Mouse (Mus musculus) neural tube, embryonic 11.5 days (tissue): ENCODE measurements at regions not wholly inside any gene's neighbourhood (a gene's known extent, or its start where the extent isn't known, plus 50 kb on each side); places are given as distances from the start of the nearest gene placed in this dataset.

Experiments used
- ATAC-seq: fragments of 200-750 bp; cut with Nextera tagmentation; 2 replicates; pipeline ENCODE4 v1.8.0; 2017; ENCODE audit warnings: moderate number of reproducible peaks, mild to moderate bottlenecking, moderate TSS enrichment, moderate library complexity; ENCODE audit not compliant: insufficient read depth, low FRiP score, low TSS enrichment
- DNase-seq: peaks from one replicate; pipeline ENCODE4 v3.0.0-alpha.2; 2015; ENCODE audit warnings: low spot score
- H3K27ac ChIP-seq: fragments of 300-500 bp; sonication (generic); 2 replicates; pipeline ENCODE4 v1.5.1; 2014; ENCODE audit warnings: low read depth, mild to moderate bottlenecking, low read length
- H3K27me3 ChIP-seq: fragments of 300-500 bp; sonication (generic); 2 replicates; pipeline ENCODE4 v1.6.1; 2014; ENCODE audit warnings: mild to moderate bottlenecking, low read length, mixed read lengths; ENCODE audit not compliant: control insufficient read depth, insufficient read depth
- H3K36me3 ChIP-seq: fragments of 300-500 bp; sonication (generic); 2 replicates; pipeline ENCODE4 v1.6.1; 2014; ENCODE audit warnings: mild to moderate bottlenecking, low read length, moderate library complexity, mixed read lengths; ENCODE audit not compliant: control insufficient read depth, insufficient read depth
- H3K4me1 ChIP-seq: fragments of 300-500 bp; sonication (generic); 2 replicates; pipeline ENCODE4 v1.6.1; 2014; ENCODE audit warnings: low read length, mixed read lengths; ENCODE audit not compliant: control insufficient read depth, insufficient read depth
- H3K4me2 ChIP-seq: fragments of 300-500 bp; sonication (generic); 2 replicates; pipeline ENCODE4 v1.6.1; 2014; ENCODE audit warnings: low read depth, mild to moderate bottlenecking, moderate library complexity
- H3K4me3 ChIP-seq: fragments of 300-500 bp; sonication (generic); 2 replicates; pipeline ENCODE4 v1.5.1; 2014; ENCODE audit warnings: low read depth, low read length
- H3K9ac ChIP-seq: fragments of 300-500 bp; sonication (generic); 2 replicates; pipeline ENCODE4 v1.6.1; 2014; ENCODE audit warnings: mild to moderate bottlenecking, low read length
- H3K9me3 ChIP-seq: fragments of 300-500 bp; sonication (generic); 2 replicates; pipeline ENCODE4 v1.6.1; 2016; ENCODE audit warnings: low read length; ENCODE audit not compliant: control insufficient read depth
- WGBS: fragments of 180-500 bp; shearing (Covaris S2); extraction: QIAGEN DNeasy Blood & Tissue Kit; methylation state at CpG from one replicate; pipeline ENCODE4 v1.1.7; 2014; 5-methylcytosine and 5-hydroxymethylcytosine counted together

DNA sequence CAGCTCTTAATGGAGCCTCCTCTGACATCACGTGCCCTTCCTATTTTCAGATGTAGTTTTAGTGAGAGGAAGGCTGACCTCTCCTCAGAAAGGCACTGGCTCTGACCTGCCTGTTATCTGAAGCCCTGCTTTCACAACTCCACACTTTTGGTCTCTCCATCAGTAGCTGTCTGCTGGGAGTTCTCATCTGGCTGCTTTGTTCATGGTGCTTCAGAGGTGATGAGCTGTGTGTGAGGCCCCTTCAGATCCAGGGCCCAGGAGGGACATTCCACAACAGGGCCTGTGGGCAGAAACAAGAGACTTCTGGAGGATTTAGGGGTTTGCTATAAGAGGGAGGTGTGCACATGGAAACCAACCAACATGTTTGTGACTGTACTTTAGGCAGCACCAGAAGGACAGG, 50.8 kb upstream of the Fhl2 start:
- Histone ChIP-seq H3K27ac (no peak overlapping the region), H3K4me3 (no peak overlapping the region), H3K27me3 (no peaks in the 10 kb centered on the region), H3K9me3 (no peaks in the 10 kb centered on the region), H3K4me2 (no peak overlapping the region), H3K9ac (no peak overlapping the region), H3K4me1 (no peaks in the 10 kb centered on the region), H3K36me3 (no peaks in the 10 kb centered on the region)
- WGBS, result 80% methylated on average over 1 of the region's 1 CpGs
- ATAC-seq, result no peak
- DNase-seq, result no peak

- Histone ChIP-seq H3K27me3 (no peaks in the 10 kb centered on the region), H3K4me3 (no peak overlapping the region), H3K36me3 (no peaks in the 10 kb centered on the region), H3K9me3 (no peaks in the 10 kb centered on the region), H3K4me1 (no peaks in the 10 kb centered on the region), H3K27ac (no peak overlapping the region), H3K4me2 (no peak overlapping the region), H3K9ac (no peak overlapping the region)
- DNase-seq (no peak), ATAC-seq (no peak)
- WGBS, result 77% methylated on average over 6 of the region's 6 CpGs
Observed at GRCm38 (mm10) chr1:43250281-43250680, 53.5 kb upstream of the Fhl2 start.

DNA sequence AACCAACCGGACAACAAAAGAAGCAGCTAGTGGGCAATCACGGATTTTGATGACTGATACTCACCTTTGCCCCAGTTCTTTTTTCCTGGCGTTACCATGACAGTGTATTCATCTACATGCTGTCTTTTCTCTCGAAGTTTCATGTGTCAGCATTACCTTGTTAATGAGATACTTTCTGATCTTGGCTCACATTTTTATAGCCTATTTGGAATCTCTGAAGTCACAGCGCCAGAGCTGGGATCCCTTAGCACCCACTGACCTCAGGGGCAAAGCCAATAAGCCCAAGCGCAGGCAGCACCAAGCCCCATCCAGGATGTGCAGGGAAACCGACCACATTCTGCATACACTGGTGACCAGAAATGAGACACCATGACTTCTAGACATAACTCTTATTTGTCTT, 54.6 kb upstream of the Fhl2 start:
- H3K9ac ChIP-seq, result no peak overlapping the region
- no peak overlapping the region for H3K4me3 ChIP-seq
- H3K4me1 ChIP-seq, result no peaks in the 10 kb centered on the region
- no peak overlapping the region for H3K27ac ChIP-seq
- no peaks in the 10 kb centered on the region for H3K36me3 ChIP-seq
- no peak for ATAC-seq
- no peaks in the 10 kb centered on the region for H3K27me3 ChIP-seq
- no peaks in the 10 kb centered on the region for H3K9me3 ChIP-seq
- 81% methylated on average over 7 of the region's 7 CpGs for WGBS
- DNase-seq, result no peak
- H3K4me2 ChIP-seq, result no peak overlapping the region

GRCm38 (mm10) chr1:43254129-43254528, 57.3 kb upstream of the Fhl2 start:
- no peak overlapping the region for H3K4me3 ChIP-seq
- no peaks in the 10 kb centered on the region for H3K4me1 ChIP-seq
- 91% methylated on average over 1 of the region's 1 CpGs for WGBS
- H3K4me2 ChIP-seq, result no peak overlapping the region
- DNase-seq, result no peak
- H3K9me3 ChIP-seq, result no peaks in the 10 kb centered on the region
- H3K9ac ChIP-seq, result no peak overlapping the region
- no peaks in the 10 kb centered on the region for H3K27me3 ChIP-seq
- H3K36me3 ChIP-seq, result no peaks in the 10 kb centered on the region
- no peak for ATAC-seq
- H3K27ac ChIP-seq, result no peak overlapping the region

DNA sequence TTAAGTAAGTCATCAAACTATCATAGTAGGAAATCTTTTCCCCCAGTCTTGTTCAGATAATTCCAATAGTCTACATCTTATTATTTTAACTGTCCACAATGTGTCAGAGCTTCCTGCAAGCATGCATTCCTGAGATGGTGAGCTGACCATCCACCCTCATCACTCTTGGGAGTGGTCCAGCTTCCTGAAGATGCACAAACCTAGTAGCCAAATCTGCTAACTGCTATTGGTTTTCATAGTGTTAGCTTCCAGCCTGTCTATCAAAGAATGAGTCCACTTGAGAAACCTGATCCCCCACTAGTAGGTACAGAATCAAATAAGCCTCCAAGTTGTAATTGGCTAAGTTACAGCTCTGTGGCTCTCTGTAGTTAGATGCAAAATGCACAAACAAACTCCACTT, 59.3 kb upstream of the Fhl2 start:
- Histone ChIP-seq H3K36me3 (no peaks in the 10 kb centered on the region), H3K4me2 (no peak overlapping the region), H3K4me3 (no peak overlapping the region), H3K4me1 (no peaks in the 10 kb centered on the region), H3K27ac (no peak overlapping the region), H3K9me3 (no peaks in the 10 kb centered on the region), H3K9ac (no peak overlapping the region), H3K27me3 (no peaks in the 10 kb centered on the region)
- ATAC-seq (no peak), DNase-seq (no peak)

DNA sequence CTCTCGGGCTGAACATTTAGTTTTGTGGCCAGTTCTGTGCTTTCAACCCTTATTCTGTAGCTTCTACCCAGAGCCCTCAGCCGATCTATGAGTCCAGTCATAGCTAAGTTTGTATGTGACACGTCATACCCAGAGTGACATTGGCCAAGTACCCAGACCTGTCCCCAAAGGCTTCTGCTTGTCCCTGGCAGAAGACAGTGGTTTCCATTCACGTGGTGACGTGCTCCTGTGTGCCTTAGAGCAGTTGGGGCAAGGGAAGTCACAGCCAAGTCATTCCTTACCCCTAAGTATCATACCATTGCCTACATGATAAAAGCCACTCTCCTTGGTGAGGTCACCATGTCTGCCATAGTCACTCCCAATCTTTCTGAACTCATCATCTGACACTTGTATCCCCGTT, 61.1 kb upstream of the Fhl2 start:
- Histone ChIP-seq H3K27ac (no peak overlapping the region), H3K4me1 (no peaks in the 10 kb centered on the region), H3K36me3 (no peaks in the 10 kb centered on the region), H3K27me3 (no peaks in the 10 kb centered on the region), H3K9ac (no peak overlapping the region), H3K9me3 (no peaks in the 10 kb centered on the region), H3K4me3 (no peak overlapping the region), H3K4me2 (no peak overlapping the region)
- no peak for ATAC-seq
- DNase-seq, result no peak
- WGBS, result 81% methylated on average over 6 of the region's 6 CpGs

DNA sequence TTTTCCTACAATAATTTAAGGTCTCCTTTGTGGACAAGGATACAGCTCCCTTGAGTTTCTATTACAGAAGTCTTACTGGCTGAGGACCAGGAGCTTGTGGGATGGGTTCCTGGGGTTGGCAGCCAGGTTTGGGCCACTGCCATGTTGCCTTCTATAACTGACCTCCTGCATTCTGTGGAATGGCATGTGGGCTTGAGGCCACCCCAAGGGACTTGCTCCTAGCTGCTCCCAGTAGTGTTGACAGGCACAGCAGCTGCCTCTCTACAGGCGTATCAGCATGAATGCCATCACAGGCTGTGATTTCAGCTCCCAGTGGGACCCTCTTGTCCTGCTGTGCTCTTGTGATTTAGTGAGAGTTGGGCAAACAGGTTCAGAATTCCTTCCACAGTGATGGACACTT, 63.1 kb upstream of the Fhl2 start:
- Histone ChIP-seq H3K27ac (no peak overlapping the region), H3K4me3 (no peak overlapping the region), H3K9ac (no peak overlapping the region), H3K4me2 (no peak overlapping the region), H3K27me3 (no peaks in the 10 kb centered on the region), H3K36me3 (no peaks in the 10 kb centered on the region), H3K9me3 (no peaks in the 10 kb centered on the region), H3K4me1 (no peaks in the 10 kb centered on the region)
- 70% methylated on average over 1 of the region's 1 CpGs for WGBS
- DNase-seq (no peak), ATAC-seq (no peak)

- no peak overlapping the region for H3K4me2 ChIP-seq
- no peak overlapping the region for H3K27ac ChIP-seq
- H3K36me3 ChIP-seq, result no peaks in the 10 kb centered on the region
- H3K9me3 ChIP-seq, result no peaks in the 10 kb centered on the region
- ATAC-seq (no peak), DNase-seq (no peak)
- H3K4me1 ChIP-seq, result no peaks in the 10 kb centered on the region
- WGBS, result 93% methylated on average over 4 of the region's 4 CpGs
- no peak overlapping the region for H3K9ac ChIP-seq
- H3K4me3 ChIP-seq, result no peak overlapping the region
- H3K27me3 ChIP-seq, result no peaks in the 10 kb centered on the region
Observed at GRCm38 (mm10) chr1:43260491-43260890, 63.7 kb upstream of the Fhl2 start.

DNA sequence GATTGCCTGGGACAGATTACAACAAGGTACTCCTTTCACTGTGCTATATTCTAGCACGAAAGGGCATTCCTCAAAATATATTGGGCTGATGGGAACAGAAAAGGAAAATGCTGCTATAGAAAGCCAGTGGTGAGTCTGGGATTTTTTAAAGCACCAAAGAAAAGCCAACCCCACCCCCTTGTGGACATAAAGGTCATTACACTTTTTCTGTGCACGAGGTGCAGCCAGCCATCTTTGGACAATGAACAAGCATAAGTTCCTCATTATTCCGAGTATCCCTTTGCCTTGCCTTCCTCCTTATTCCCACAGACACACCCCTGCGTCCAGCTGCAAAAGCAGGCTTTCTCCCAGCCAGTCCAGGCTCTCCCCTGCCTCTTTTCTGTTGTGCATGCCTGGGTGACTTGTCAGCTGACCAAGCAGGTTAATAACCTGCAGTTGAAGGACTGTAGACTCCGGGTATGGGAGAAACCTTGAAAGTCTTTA, 67.7 kb upstream of the Fhl2 start:
- Histone ChIP-seq H3K9me3 (no peaks in the 10 kb centered on the region), H3K4me3 (no peak overlapping the region), H3K27me3 (no peaks in the 10 kb centered on the region), H3K27ac (no peak overlapping the region), H3K4me1 (no peaks in the 10 kb centered on the region), H3K36me3 (no peaks in the 10 kb centered on the region), H3K9ac (no peak overlapping the region; the same call in 1 of the 2 replicates), H3K4me2 (no peak overlapping the region)
- peak; percentile 58; the same call in 1 of the 2 replicates for ATAC-seq
- peak; percentile 75 for DNase-seq
- WGBS, result 25% methylated on average over 5 of the region's 5 CpGs
